Mouse (Mus musculus): Measurements from ENCODE around the gene Garnl3. TPM values are rescaled to one million over a fixed set of nuclear protein-coding genes. Genes with fewer than 3 reads are reported as not detected.

Garnl3 gene
- total and polyA plus RNA-seq, 3 experiments, result 2.3 to 3.8 (median 3.6) TPM

DNA sequence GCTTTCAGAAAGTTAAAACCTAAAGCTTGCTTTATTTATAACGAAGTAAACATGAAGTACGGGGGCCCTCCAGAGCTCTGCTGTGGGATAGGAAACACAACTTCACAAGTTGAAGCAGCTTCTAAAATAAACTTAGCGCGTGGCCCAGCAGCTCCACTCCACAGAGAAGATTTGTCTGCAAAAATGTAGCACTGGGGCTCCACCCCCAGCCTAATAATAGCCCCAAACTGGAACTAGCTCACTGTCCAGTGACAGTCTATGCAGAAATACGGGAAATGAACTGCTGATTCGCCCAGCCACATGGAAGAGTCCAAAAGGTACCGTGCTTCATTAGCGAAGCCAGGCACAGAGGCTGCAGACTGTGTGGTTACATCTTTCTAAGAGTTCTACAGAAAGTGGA, 162.1 kb downstream of the Garnl3 start:
- peak overlapping the region; percentile 100 for H3K27ac ChIP-seq
- H3K4me1 ChIP-seq (ENCODE audit: control insufficient read depth, insufficient read depth, low read length), result peaks cover 17% of the 10 kb centered on the region
- 44% methylated on average over 8 of the region's 8 CpGs for WGBS
- no peaks in the 10 kb centered on the region for H3K27me3 ChIP-seq (ENCODE audit: control insufficient read depth, insufficient read depth, low read length)
- no peaks in the 10 kb centered on the region for H3K36me3 ChIP-seq (ENCODE audit: control insufficient read depth, insufficient read depth, low read length)
- DNase-seq, result peak; percentile 47 to 72
- TF ChIP-seq POLR2A (IDR thresholded peaks at IDR 0.05; ENCODE audit: insufficient read depth, low read depth, low read length) (peak; percentile 35; the same call in 1 of the 2 replicates), EP300 (IDR thresholded peaks at IDR 0.05; ENCODE audit: insufficient read depth, low read depth, low read length) (no peak)
- intact Hi-C loops (cut with DNase I), result loop anchor here (2.0 kb wide), 1 partner anchor 13 kb away; the partner anchor contains the start of gene Slc2a8
- H3K9ac ChIP-seq (ENCODE audit: low read depth, low read length), result peak overlapping the region; percentile 51
- H3K79me2 ChIP-seq (replicated peaks; ENCODE audit: control insufficient read depth, insufficient read depth, low read length), result no peaks in the 10 kb centered on the region
- H3K4me3 ChIP-seq, result peak overlapping the region; percentile 24; the same call in 1 of the 2 replicates

DNA sequence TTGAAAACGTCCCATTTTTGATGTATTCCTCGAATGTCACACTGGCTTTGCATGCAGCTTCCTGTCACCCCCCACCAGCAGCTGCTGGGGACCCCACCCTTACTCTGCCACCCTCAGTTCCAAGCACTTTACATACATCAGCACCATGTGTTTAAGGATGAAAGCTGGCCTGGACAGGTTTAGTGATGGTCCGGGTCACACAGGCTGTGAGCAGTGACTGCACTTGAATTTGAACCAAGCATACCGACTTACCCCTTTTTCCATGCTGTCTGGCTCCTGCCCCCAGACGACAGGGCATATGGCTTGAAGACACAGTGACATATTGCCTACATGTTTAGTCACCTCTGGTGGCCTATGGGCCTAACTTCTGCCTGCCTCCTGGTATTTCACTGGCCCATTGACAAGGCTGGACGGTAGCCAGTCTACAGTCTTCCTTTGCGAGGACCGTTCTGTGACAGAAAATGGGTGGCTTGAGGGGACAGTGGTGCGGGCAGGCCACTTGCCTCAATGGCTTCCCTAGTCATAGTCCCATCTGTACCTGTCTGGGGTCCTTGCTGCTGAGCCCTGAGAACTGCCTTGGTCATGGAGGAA, 163.3 kb downstream of the Garnl3 start:
- H3K27ac ChIP-seq, result peak overlapping the region; percentile 100
- DNase-seq, result no peak
- H3K9ac ChIP-seq (ENCODE audit: low read depth, low read length), result peak overlapping the region; percentile 91
- 62% methylated on average over 9 of the region's 9 CpGs for WGBS
- H3K4me3 ChIP-seq, result peak overlapping the region; percentile 70; the same call in 1 of the 2 replicates
- H3K79me2 ChIP-seq (replicated peaks; ENCODE audit: control insufficient read depth, insufficient read depth, low read length), result no peaks in the 10 kb centered on the region
- H3K4me1 ChIP-seq (ENCODE audit: control insufficient read depth, insufficient read depth, low read length), result peaks cover 17% of the 10 kb centered on the region
- no peaks in the 10 kb centered on the region for H3K36me3 ChIP-seq (ENCODE audit: control insufficient read depth, insufficient read depth, low read length)
- no peak for TF ChIP-seq CTCF (IDR thresholded peaks at IDR 0.05)
- no peak for TF ChIP-seq EP300 (IDR thresholded peaks at IDR 0.05; ENCODE audit: insufficient read depth, low read depth, low read length)
- TF ChIP-seq POLR2A (IDR thresholded peaks at IDR 0.05; ENCODE audit: insufficient read depth, low read depth, low read length), result no peak
- intact Hi-C loops (cut with DNase I), result loop anchor here (2.0 kb wide), 1 partner anchor 15 kb away; the partner anchor contains the start of gene Slc2a8
- H3K27me3 ChIP-seq (ENCODE audit: control insufficient read depth, insufficient read depth, low read length), result no peaks in the 10 kb centered on the region

DNA sequence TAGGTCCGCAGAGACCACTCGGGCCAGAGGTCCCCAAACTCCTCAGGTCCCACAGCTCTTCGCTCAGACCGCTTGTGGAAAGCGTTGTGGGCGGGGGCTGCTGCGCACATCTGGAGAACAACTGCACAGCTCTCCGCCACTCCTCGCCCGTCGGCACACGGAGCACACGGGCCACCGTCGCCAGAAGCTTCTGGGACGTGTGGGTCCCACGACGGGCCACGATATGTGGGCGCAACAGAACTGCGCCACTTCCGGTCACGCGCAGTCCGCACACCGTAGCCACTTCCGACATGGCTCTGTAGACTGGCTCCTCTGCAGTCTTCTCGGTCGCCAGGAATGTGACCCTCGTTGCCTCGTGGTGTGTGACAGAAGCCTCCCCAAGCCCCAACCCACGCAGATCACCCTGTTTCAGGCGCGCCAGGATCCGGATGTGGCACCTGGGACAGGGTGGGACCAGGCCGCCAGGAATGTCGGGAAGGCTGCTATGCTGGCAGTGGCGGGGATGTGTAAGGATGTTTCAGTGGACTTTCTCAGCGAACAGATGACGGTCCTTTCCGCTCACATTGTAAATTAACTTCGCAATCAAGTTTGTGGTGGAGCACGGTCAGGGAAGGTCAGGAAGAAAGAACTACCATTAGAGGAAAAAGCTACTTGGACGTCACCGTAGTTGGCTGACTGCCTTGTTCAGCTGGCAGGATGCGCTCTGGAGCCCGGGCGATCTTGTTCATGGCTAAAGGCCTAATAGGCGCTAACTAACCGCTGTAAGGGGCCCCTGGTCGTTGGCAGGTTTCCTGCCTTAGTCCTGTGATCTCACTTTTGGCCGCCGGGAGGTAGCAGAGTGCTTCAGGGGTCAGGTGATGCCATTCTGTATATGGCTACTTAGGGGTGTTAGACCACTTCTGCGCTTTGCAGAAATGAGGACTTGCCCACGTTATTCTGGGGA, 164.5 kb downstream of the Garnl3 start:
- H3K4me3 ChIP-seq, result peak overlapping the region; percentile 70
- intact Hi-C loops (cut with DNase I), result no loop called here

DNA sequence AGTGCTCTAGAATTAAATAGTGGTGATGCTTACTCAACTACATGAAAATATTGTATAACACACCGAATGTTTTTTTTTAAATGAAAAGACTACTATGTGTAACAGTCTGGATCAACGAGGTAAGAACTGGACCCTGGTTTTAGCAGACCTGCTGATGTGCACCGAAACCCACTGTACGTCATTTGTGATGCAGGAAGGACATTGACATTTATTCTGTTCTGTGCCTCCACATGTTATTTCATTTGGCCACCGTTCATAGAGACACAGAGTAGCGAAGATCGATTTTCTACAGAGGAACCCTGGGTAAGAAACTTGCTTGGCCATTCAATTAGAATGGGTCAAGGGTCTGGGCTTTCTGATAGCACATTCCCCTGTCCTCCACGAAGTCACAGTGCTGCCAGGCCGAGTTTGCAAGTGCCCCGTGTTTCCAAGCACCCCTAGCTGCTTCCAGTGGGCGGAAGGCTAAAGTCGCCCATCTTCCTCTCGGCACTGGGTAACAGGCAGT, 165.2 kb downstream of the Garnl3 start:
- Histone ChIP-seq H3K79me2 (replicated peaks; ENCODE audit: control insufficient read depth, insufficient read depth, low read length) (no peaks in the 10 kb centered on the region), H3K27me3 (ENCODE audit: control insufficient read depth, insufficient read depth, low read length) (no peaks in the 10 kb centered on the region), H3K4me1 (ENCODE audit: control insufficient read depth, insufficient read depth, low read length) (peaks cover 19% of the 10 kb centered on the region), H3K9ac (ENCODE audit: low read depth, low read length) (peak overlapping the region; percentile 91), H3K36me3 (ENCODE audit: control insufficient read depth, insufficient read depth, low read length) (no peaks in the 10 kb centered on the region), H3K4me3 (peak overlapping the region; percentile 70), H3K27ac (peak overlapping the region; percentile 100)
- no peak for DNase-seq
- intact Hi-C loops (cut with DNase I), result no loop called here
- WGBS, result 6% methylated on average over 13 of the region's 13 CpGs
- TF ChIP-seq CTCF (IDR thresholded peaks at IDR 0.05) (no peak), POLR2A (IDR thresholded peaks at IDR 0.05; ENCODE audit: insufficient read depth, low read depth, low read length) (no peak), EP300 (IDR thresholded peaks at IDR 0.05; ENCODE audit: insufficient read depth, low read depth, low read length) (no peak)

More for the DNA sequence above, 164.5 kb downstream of the Garnl3 start:
- under 1% methylated on average over 55 of the region's 55 CpGs for WGBS
- peak; percentile 57; the same call in 1 of the 2 replicates for TF ChIP-seq EP300 (IDR thresholded peaks at IDR 0.05; ENCODE audit: insufficient read depth, low read depth, low read length)
- TF ChIP-seq POLR2A (IDR thresholded peaks at IDR 0.05; ENCODE audit: insufficient read depth, low read depth, low read length), result peak; percentile 98
- TF ChIP-seq CTCF (IDR thresholded peaks at IDR 0.05), result peak; percentile 72
- DNase-seq, result peak; percentile 91 to 93
- Histone ChIP-seq H3K27me3 (ENCODE audit: control insufficient read depth, insufficient read depth, low read length) (no peaks in the 10 kb centered on the region), H3K9ac (ENCODE audit: low read depth, low read length) (peak overlapping the region; percentile 91), H3K4me1 (ENCODE audit: control insufficient read depth, insufficient read depth, low read length) (peaks cover 19% of the 10 kb centered on the region), H3K36me3 (ENCODE audit: control insufficient read depth, insufficient read depth, low read length) (no peaks in the 10 kb centered on the region), H3K79me2 (replicated peaks; ENCODE audit: control insufficient read depth, insufficient read depth, low read length) (no peaks in the 10 kb centered on the region), H3K27ac (peak overlapping the region; percentile 100)

DNA sequence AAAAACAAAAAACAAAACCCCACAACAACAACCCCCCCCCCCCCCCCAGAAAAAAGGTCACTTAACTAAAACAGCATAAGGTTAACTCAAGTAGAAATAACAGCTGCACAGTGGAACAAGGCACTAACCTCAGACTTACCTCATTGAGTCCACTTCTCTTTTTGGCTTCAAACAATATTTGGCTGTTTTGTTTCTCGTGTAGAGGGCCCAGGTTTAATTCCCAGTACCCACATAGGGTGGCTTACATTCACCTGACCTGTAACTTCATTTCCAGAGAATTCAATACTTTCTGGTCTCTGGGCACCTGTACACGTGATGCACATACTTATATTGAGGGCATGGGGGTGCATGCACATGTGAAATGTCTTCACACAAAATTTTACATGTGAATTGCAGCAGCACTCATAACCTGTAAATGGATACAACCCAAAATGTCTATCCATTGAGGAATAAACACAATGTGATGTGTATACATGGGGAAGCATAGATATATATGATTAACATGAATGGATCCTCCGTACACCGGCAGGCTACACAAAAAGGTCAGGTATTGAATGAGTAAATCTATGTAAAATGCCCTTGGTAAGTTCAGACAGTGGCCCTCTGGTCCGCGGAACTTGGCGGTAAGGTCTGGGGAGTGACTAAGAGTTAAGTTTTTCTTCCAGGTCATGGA, 165.8 kb downstream of the Garnl3 start:
- TF ChIP-seq POLR2A (IDR thresholded peaks at IDR 0.05; ENCODE audit: insufficient read depth, low read depth, low read length) (0 out of 2 replicates have a peak, but pooled peaks have one; percentile 4), CTCF (IDR thresholded peaks at IDR 0.05) (no peak), EP300 (IDR thresholded peaks at IDR 0.05; ENCODE audit: insufficient read depth, low read depth, low read length) (no peak)
- Histone ChIP-seq H3K36me3 (ENCODE audit: control insufficient read depth, insufficient read depth, low read length) (no peaks in the 10 kb centered on the region), H3K27me3 (ENCODE audit: control insufficient read depth, insufficient read depth, low read length) (no peaks in the 10 kb centered on the region), H3K27ac (no peak overlapping the region; the same call in 1 of the 2 replicates), H3K4me1 (ENCODE audit: control insufficient read depth, insufficient read depth, low read length) (peaks cover 21% of the 10 kb centered on the region), H3K9ac (ENCODE audit: low read depth, low read length) (no peak overlapping the region), H3K79me2 (replicated peaks; ENCODE audit: control insufficient read depth, insufficient read depth, low read length) (no peaks in the 10 kb centered on the region), H3K4me3 (no peak overlapping the region)
- DNase-seq, result no peak
- intact Hi-C loops (cut with DNase I), result no loop called here
- 29% methylated on average over 7 of the region's 7 CpGs for WGBS
